Mouse (Mus musculus) CH12.LX (cell line): Measurements from ENCODE around the gene Atp8b5. TPM values are rescaled to one million over a fixed set of nuclear protein-coding genes. Genes with fewer than 3 reads are reported as not detected.

Experiments
- DNase-seq: peaks from one replicate; pipeline ENCODE4 v3.0.0-alpha.2; 2013; ENCODE audit errors: extremely low read depth
- H3K27ac ChIP-seq: 2 replicates; pipeline ENCODE4 v1.5.1; 2012; ENCODE audit warnings: low read depth, mild to moderate bottlenecking, control low read depth, moderate library complexity; ENCODE audit not compliant: insufficient read depth
- H3K27me3 ChIP-seq: replicated peaks from 2 replicates; pipeline ENCODE3; 2012; ENCODE audit warnings: inconsistent platforms
- H3K36me3 ChIP-seq, 2 experiments: replicated peaks in 1 of 2; 2 replicates each; pipeline versions ENCODE3 to v1.6.1; 2012; ENCODE audit warnings: inconsistent platforms in 1 of 2, low read length in 1 of 2, mild to moderate bottlenecking in 1 of 2, mixed read lengths in 1 of 2, moderate library complexity in 1 of 2; ENCODE audit not compliant: control insufficient read depth in 1 of 2, insufficient read depth in 1 of 2
- H3K4me1 ChIP-seq, 2 experiments: 2 replicates each; pipeline ENCODE4 v1.6.1; 2012; ENCODE audit warnings: inconsistent platforms in 1 of 2, moderate library complexity in 1 of 2; ENCODE audit not compliant: insufficient read depth in 2 of 2, control insufficient read depth in 1 of 2
- H3K4me2 ChIP-seq: 2 replicates; pipeline ENCODE4 v1.6.1; 2012; ENCODE audit warnings: low read depth, mild to moderate bottlenecking, control low read depth; ENCODE audit not compliant: poor library complexity, insufficient read depth, severe bottlenecking
- H3K4me3 ChIP-seq, 3 experiments: fragments of 150-350 bp in 1 of 3; sonication (generic) in 1 of 3; replicated peaks in 1 of 3; 2 replicates each; pipeline versions ENCODE3 to v1.5.1; 2011 to 2012; ENCODE audit warnings: low read depth in 2 of 3, low read length in 2 of 3, mild to moderate bottlenecking in 2 of 3, moderate library complexity in 2 of 3, control low read depth in 1 of 3, improper control_type of control experiment in 1 of 3, inconsistent platforms in 1 of 3, mixed read lengths in 1 of 3; ENCODE audit not compliant: poor library complexity in 1 of 3
- H3K79me2 ChIP-seq: replicated peaks from 2 replicates; pipeline ENCODE4 v1.6.1; 2012; ENCODE audit warnings: mild to moderate bottlenecking, moderate library complexity; ENCODE audit not compliant: control insufficient read depth, poor library complexity, insufficient read depth, severe bottlenecking; ENCODE audit errors: extremely low read depth
- H3K9ac ChIP-seq: 2 replicates; pipeline ENCODE4 v1.6.1; 2012; ENCODE audit warnings: low read depth, mild to moderate bottlenecking, control low read depth, moderate library complexity; ENCODE audit not compliant: insufficient read depth
- H3K9me3 ChIP-seq: replicated peaks from 2 replicates; pipeline ENCODE3; 2012; ENCODE audit warnings: low read length, inconsistent platforms, mixed read lengths
- BHLHE40 ChIP-seq: IDR thresholded peaks from 2 replicates; pipeline ENCODE4 v1.6.1; 2011; ENCODE audit warnings: mild to moderate bottlenecking, low read depth, low read length, improper control_type of control experiment
- ETS1 ChIP-seq: conservative IDR thresholded peaks from 2 replicates; pipeline ENCODE4 v1.6.1; 2012; ENCODE audit warnings: low read depth, mild to moderate bottlenecking, inconsistent platforms, low read length, improper control_type of control experiment, moderate library complexity
- JUN ChIP-seq: IDR thresholded peaks from 2 replicates; pipeline ENCODE4 v1.6.1; 2011; ENCODE audit warnings: low read depth, mild to moderate bottlenecking, low read length, improper control_type of control experiment, moderate library complexity; ENCODE audit not compliant: insufficient read depth
- KAT2A ChIP-seq: IDR thresholded peaks from 2 replicates; pipeline ENCODE4 v1.6.1; 2012; ENCODE audit warnings: low read length, improper control_type of control experiment, inconsistent platforms; ENCODE audit not compliant: insufficient replicate concordance
- MAFK ChIP-seq: IDR thresholded peaks from 2 replicates; pipeline ENCODE4 v1.6.1; 2011; ENCODE audit warnings: low read length, improper control_type of control experiment; ENCODE audit not compliant: insufficient replicate concordance
- MAX ChIP-seq: IDR thresholded peaks from 2 replicates; pipeline ENCODE4 v1.6.1; 2011; ENCODE audit warnings: low read length, improper control_type of control experiment
- MAZ ChIP-seq: IDR thresholded peaks from 2 replicates; pipeline ENCODE4 v1.6.1; 2012; ENCODE audit warnings: low read depth, mild to moderate bottlenecking, inconsistent platforms, low read length, improper control_type of control experiment, moderate library complexity
- NRF1 ChIP-seq: IDR thresholded peaks from 2 replicates; pipeline ENCODE4 v1.6.1; 2014; ENCODE audit warnings: low read depth, mild to moderate bottlenecking, inconsistent platforms, low read length, improper control_type of control experiment, moderate library complexity
- POLR2AphosphoS2 ChIP-seq: IDR thresholded peaks from 2 replicates; pipeline ENCODE4 v1.6.1; 2011; ENCODE audit warnings: low read depth, low read length, improper control_type of control experiment
- RAD21 ChIP-seq: IDR thresholded peaks from 2 replicates; pipeline ENCODE4 v1.6.1; 2011; ENCODE audit warnings: low read depth, mild to moderate bottlenecking, low read length, improper control_type of control experiment, moderate library complexity
- SMC3 ChIP-seq: IDR thresholded peaks from 2 replicates; pipeline ENCODE4 v1.6.1; 2011; ENCODE audit warnings: low read depth, low read length, improper control_type of control experiment
- TCF12 ChIP-seq: IDR thresholded peaks from 2 replicates; pipeline ENCODE4 v1.6.1; 2014; ENCODE audit warnings: low read depth, mild to moderate bottlenecking, inconsistent platforms, low read length, improper control_type of control experiment
- USF2 ChIP-seq: conservative IDR thresholded peaks from 2 replicates; pipeline ENCODE4 v1.6.1; 2011; ENCODE audit warnings: low read depth, low read length, improper control_type of control experiment
- ZC3H11A ChIP-seq: IDR thresholded peaks from 2 replicates; pipeline ENCODE4 v1.6.1; 2012; ENCODE audit warnings: low read depth, mild to moderate bottlenecking, inconsistent platforms, low read length, improper control_type of control experiment
- ZNF384 ChIP-seq: IDR thresholded peaks from 2 replicates; pipeline ENCODE4 v1.6.1; 2012; ENCODE audit warnings: low read depth, low read length, improper control_type of control experiment, inconsistent platforms
- dilution Hi-C: fragments of 300-500 bp; cut with MboI; formaldehyde crosslinking; loops from 2 replicates; pipeline ENCODE4 v1.14.3; 2020; ENCODE audit warnings: low sequenced_read_pairs; ENCODE audit not compliant: extremely low pct_unique_long_range_greater_than_20kb, extremely low pct_ligation_motif_present
- in situ Hi-C: fragments of 300-500 bp; cut with MboI; formaldehyde crosslinking; loops from 3 replicates; pipeline ENCODE4 v1.14.3; 2019; ENCODE audit warnings: low sequenced_read_pairs, low pct_ligation_motif_present, low pct_unique_long_range_greater_than_20kb, mixed read lengths
- polyA plus RNA-seq: library from polyadenylated mRNA; unstranded; fragments of >175 nt; gene quantifications from 2 replicates; pipeline ENCODE4 v1.2.1, GENCODE M21; 2012; ENCODE audit warnings: low read depth; ENCODE audit not compliant: insufficient read length
- total RNA-seq, 2 experiments: library from RNA; depleted of rRNA; stranded (reverse); fragments of 300-350 nt in 1 of 2; fragments of >200 nt in 1 of 2; gene quantifications; 2 replicates each; pipeline ENCODE4 v1.2.3; 2012 to 2014

The Atp8b5 gene
- total and polyA plus RNA-seq, 3 experiments = 0.13 to 1.3 (median 0.54) TPM

GRCm38 (mm10) chr4:43383246-43384082, 116.5 kb downstream of the Atp8b5 start:
- peaks cover 3% of the 10 kb centered on the region for H3K9me3 ChIP-seq
- H3K9ac ChIP-seq = no peak overlapping the region
- dilution Hi-C loops (no loop called here), in situ Hi-C loops (no loop called here)
- no peaks in the 10 kb centered on the region for H3K4me1 ChIP-seq
- H3K79me2 ChIP-seq = no peaks in the 10 kb centered on the region
- no peak for DNase-seq
- no peak overlapping the region for H3K4me3 ChIP-seq
- no peak overlapping the region for H3K4me2 ChIP-seq
- no peaks in the 10 kb centered on the region for H3K36me3 ChIP-seq
- H3K27ac ChIP-seq = no peak overlapping the region
- H3K27me3 ChIP-seq = peaks cover 5% of the 10 kb centered on the region
- TF ChIP-seq KAT2A = no peak
- no peak for TF ChIP-seq ETS1
- TF ChIP-seq BHLHE40 = no peak

- in situ Hi-C loops (no loop called here), dilution Hi-C loops (no loop called here)
- Histone ChIP-seq H3K27ac (no peak overlapping the region), H3K4me1 (peaks cover 0 to 3% of the 10 kb centered on the region in 2 experiments; a peak in 1 of 4 replicates), H3K4me2 (no peak overlapping the region), H3K36me3 (no peaks in the 10 kb centered on the region), H3K9ac (no peak overlapping the region), H3K27me3 (peaks cover 5% of the 10 kb centered on the region), H3K4me3 (no peak overlapping the region), H3K9me3 (peaks cover 3% of the 10 kb centered on the region), H3K79me2 (no peaks in the 10 kb centered on the region)
- DNase-seq = no peak
- no peak for TF ChIP-seq MAFK
- TF ChIP-seq SMC3 = no peak
- no peak for TF ChIP-seq MAZ
- no peak for TF ChIP-seq TCF12
- no peak for TF ChIP-seq KAT2A
- TF ChIP-seq POLR2AphosphoS2 = no peak
- no peak for TF ChIP-seq MAX
- no peak for TF ChIP-seq USF2
- TF ChIP-seq RAD21 = no peak
- no peak for TF ChIP-seq ZC3H11A
- TF ChIP-seq JUN = no peak
- no peak for TF ChIP-seq ZNF384
- no peak for TF ChIP-seq NRF1
Measured at GRCm38 (mm10) chr4:43384083-43384460, 117.1 kb downstream of the Atp8b5 start.
